ENCODE assay signal across 18 mouse cellular contexts in the genomic region with DNA sequence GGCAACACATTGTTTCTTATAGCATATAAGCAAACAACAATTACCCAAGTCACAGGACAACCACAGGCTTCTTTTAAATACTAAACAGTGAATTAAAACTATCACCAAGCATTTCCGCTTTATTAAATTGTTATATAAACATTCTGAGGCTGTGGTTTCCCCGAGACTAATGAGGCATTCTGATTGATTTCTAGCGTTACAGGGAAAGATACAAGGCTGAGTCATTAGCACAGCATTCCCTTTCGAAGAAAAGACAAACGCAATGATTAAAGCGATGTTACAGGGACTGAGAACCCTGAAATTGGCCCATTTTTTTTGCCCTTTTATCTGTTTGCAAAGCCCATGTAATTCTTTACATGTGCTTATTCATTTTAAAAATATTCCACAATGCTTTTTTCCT.
"Had no signal": no experiment of that assay in that cellular context is flagged by ENCODE, and none has a peak within 500 bp of the region (broad histone marks: within the 10 kb centered on the region; RNA-seq: fewer than 3 reads in every experiment).

No protein-coding gene starts in this region.

- H3K4me2 ChIP-seq: liver, embryonic 15.5 days; lung, embryonic 15.5 days; midbrain, embryonic 11.5 days; midbrain, embryonic 13.5 days; midbrain, embryonic 15.5 days; neural tube, embryonic 12.5 days had no signal

- H3K4me1 ChIP-seq: liver, embryonic 15.5 days; lung, embryonic 15.5 days; midbrain, embryonic 13.5 days; midbrain, embryonic 15.5 days; neural tube, embryonic 12.5 days had no signal

- H3K4me3 ChIP-seq: liver, embryonic 15.5 days; lung, embryonic 15.5 days; megakaryocyte, embryonic 14.5 days; midbrain, embryonic 13.5 days; midbrain, embryonic 15.5 days; neural tube, embryonic 12.5 days had no signal

- H3K27me3 ChIP-seq: liver, embryonic 15.5 days; lung, embryonic 15.5 days; megakaryocyte, embryonic 14.5 days; midbrain, embryonic 13.5 days; midbrain, embryonic 15.5 days; neural tube, embryonic 12.5 days had no signal

- DNase-seq: liver, postnatal 0 days; lung, adult 2 months; lung, postnatal 14 days; lung, postnatal 36 days; right cerebral cortex, adult 18-20 months; right cerebral cortex, postnatal 25 days; thymus, adult 18-20 months; thymus, postnatal 14 days; thymus, postnatal 4 days had no signal

- H3K9ac ChIP-seq: liver, embryonic 15.5 days; liver, postnatal 0 days; lung, embryonic 15.5 days; midbrain, embryonic 13.5 days; midbrain, embryonic 15.5 days; neural tube, embryonic 12.5 days had no signal

- H3K9me3 ChIP-seq: liver, embryonic 15.5 days; lung, embryonic 15.5 days; megakaryocyte, embryonic 14.5 days; midbrain, embryonic 13.5 days; midbrain, embryonic 15.5 days; neural tube, embryonic 12.5 days had no signal

- H3K27ac ChIP-seq: liver, embryonic 15.5 days; lung, embryonic 15.5 days; macrophage; midbrain, embryonic 13.5 days; midbrain, embryonic 15.5 days; neural tube, embryonic 12.5 days had no signal

- ATAC-seq: liver, postnatal 0 days; lung, postnatal 0 days; midbrain, embryonic 13.5 days; midbrain, embryonic 15.5 days had no signal
